Mouse (Mus musculus): ENCODE measurements around the gene Fbxl19. TPM values are rescaled to one million over a fixed set of nuclear protein-coding genes. Genes with fewer than 3 reads are reported as not detected.
A peak's percentile ranks its signal among the peaks of the same experiment; 100 is the strongest.

Fbxl19 gene
- polyA plus RNA-seq, 1 experiment from 2014 or later = 1.1 TPM

DNA sequence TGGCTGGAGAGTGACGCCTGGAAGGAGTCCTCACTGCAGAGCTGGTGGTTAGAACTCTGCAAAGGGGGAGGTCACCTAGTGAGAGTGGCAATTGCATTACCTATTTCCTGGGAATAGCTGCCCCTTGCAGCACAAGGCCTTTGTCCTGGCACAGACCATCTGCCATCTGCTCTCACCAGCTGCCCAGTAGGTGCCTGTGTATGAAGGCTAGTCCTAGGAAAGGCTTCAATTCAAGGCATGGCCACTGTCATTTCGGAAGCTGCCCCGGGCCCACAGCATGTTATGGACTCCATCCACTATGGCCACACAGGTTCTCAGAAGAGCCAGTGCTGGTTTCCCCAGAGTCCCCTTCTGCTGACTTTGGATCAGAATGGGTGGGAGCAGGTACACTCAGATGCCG is 54.2 kb downstream of the Fbxl19 start:
- Histone ChIP-seq H3K4me1 (replicated peaks; ENCODE audit: control insufficient read depth, insufficient read depth) (peaks cover 3% of the 10 kb centered on the region), H3K4me2 (replicated peaks; ENCODE audit: low read depth) (no peak overlapping the region), H3K27me3 (ENCODE audit: control insufficient read depth, insufficient read depth, low read length) (no peaks in the 10 kb centered on the region), H3K36me3 (ENCODE audit: control insufficient read depth, insufficient read depth, low read length) (peaks cover 22% of the 10 kb centered on the region), H3K27ac (replicated peaks) (no peak overlapping the region), H3K9me3 (ENCODE audit: control insufficient read depth, low read length) (no peaks in the 10 kb centered on the region), H3K9ac (ENCODE audit: low read length) (no peak overlapping the region), H3K4me3 (ENCODE audit: low read depth, low read length) (no peak overlapping the region)
- ATAC-seq (ENCODE audit: low FRiP score, low TSS enrichment) (no peak), DNase-seq (ENCODE audit: low spot score) (no peak)
- 87% methylated on average over 4 of the region's 4 CpGs for WGBS
- TF ChIP-seq CTCF (IDR thresholded peaks at IDR 0.05; ENCODE audit: low read depth) = no peak
- no peak for TF ChIP-seq EP300 (optimal IDR thresholded peaks at IDR 0.05)

DNA sequence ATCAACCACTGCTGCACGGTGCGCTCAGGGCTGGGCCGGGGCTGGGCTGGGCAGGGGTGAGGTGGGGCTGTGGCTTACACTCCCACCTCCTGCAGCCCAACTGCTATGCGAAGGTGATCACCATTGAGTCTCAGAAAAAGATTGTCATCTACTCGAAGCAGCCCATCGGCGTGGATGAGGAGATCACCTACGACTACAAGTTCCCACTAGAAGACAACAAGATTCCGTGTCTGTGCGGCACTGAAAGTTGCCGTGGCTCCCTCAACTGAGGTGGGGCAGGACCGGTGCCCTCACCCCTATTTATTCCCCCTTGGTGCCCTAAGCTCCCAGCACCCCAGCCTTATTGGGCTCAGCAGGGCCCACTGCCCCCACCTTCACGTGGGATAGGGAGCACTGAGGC is 54.9 kb downstream of the Fbxl19 start:
- no peak overlapping the region for H3K27ac ChIP-seq (replicated peaks)
- no peaks in the 10 kb centered on the region for H3K9me3 ChIP-seq (ENCODE audit: control insufficient read depth, low read length)
- TF ChIP-seq CTCF (IDR thresholded peaks at IDR 0.05; ENCODE audit: low read depth) = no peak
- TF ChIP-seq EP300 (optimal IDR thresholded peaks at IDR 0.05) = no peak
- DNase-seq (ENCODE audit: low spot score) = no peak
- peaks cover 3% of the 10 kb centered on the region for H3K4me1 ChIP-seq (replicated peaks; ENCODE audit: control insufficient read depth, insufficient read depth)
- no peaks in the 10 kb centered on the region for H3K27me3 ChIP-seq (ENCODE audit: control insufficient read depth, insufficient read depth, low read length)
- 89% methylated on average over 13 of the region's 13 CpGs for WGBS
- no peak overlapping the region for H3K9ac ChIP-seq (ENCODE audit: low read length)
- no peak overlapping the region for H3K4me2 ChIP-seq (replicated peaks; ENCODE audit: low read depth)
- no peak overlapping the region for H3K4me3 ChIP-seq (ENCODE audit: low read depth, low read length)
- no peak for ATAC-seq (ENCODE audit: low FRiP score, low TSS enrichment)
- peaks cover 22% of the 10 kb centered on the region for H3K36me3 ChIP-seq (ENCODE audit: control insufficient read depth, insufficient read depth, low read length)

DNA sequence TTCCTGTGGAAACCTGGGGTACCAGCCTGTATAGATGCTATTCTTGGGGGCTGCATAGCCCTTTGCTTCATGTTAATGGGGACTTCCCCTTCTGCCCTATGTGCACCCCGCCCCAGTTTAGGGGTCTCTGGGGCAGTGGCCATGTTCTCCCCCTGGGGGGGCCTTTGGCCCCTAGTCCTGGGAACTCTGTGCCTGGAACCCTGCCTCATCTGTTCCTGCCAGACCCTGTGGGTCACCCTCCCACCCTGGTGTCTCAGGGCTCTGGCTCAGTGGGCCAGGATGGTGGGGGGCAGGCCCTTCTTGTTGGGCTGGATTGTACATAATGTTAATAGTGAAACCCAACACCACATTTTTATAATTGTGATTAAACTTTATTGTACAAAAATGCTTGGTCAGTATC is 55.4 kb downstream of the Fbxl19 start:
- Histone ChIP-seq H3K9me3 (ENCODE audit: control insufficient read depth, low read length) (no peaks in the 10 kb centered on the region), H3K4me1 (replicated peaks; ENCODE audit: control insufficient read depth, insufficient read depth) (peaks cover 3% of the 10 kb centered on the region), H3K27ac (replicated peaks) (no peak overlapping the region), H3K9ac (ENCODE audit: low read length) (no peak overlapping the region), H3K27me3 (ENCODE audit: control insufficient read depth, insufficient read depth, low read length) (no peaks in the 10 kb centered on the region), H3K4me2 (replicated peaks; ENCODE audit: low read depth) (no peak overlapping the region), H3K36me3 (ENCODE audit: control insufficient read depth, insufficient read depth, low read length) (peaks cover 22% of the 10 kb centered on the region), H3K4me3 (ENCODE audit: low read depth, low read length) (no peak overlapping the region)
- DNase-seq (ENCODE audit: low spot score) (no peak), ATAC-seq (ENCODE audit: low FRiP score, low TSS enrichment) (no peak)
- 94% methylated on average over 1 of the region's 1 CpGs for WGBS
- TF ChIP-seq EP300 (optimal IDR thresholded peaks at IDR 0.05) = no peak
- TF ChIP-seq CTCF (IDR thresholded peaks at IDR 0.05; ENCODE audit: low read depth) = no peak

DNA sequence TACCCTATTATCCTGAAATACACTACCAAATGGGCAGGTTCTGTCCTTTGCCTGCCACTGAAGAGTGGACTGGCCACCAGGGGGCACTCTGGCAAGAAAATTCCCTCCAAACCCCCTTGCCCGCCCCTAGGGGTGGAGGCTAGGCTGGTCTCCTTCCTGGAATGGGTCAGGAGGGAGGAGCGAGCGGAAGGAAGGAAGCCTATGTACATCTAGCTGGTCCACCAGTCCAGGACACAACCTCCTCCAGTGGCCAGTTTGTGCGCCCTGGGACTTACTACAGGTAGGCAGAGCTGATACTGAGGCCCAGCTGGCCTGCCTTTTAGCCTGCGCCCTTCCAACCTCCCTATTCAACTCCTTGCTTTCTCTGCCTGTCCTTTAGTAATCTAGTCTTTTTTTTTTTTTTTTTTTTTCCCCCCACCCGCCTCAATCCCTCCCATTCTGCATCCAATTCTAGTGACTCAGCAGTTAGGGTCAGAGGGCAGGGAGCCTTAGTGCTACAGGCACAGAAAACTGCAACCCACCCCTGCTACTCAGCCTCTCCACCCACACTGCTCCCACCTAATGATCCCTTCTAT is 56.2 kb downstream of the Fbxl19 start, which contains the start of gene Hsd3b7:
Hsd3b7 (plus strand) TSS at position 170 of the 575 bp plus-strand sequence.
- peaks cover 20% of the 10 kb centered on the region for H3K36me3 ChIP-seq (ENCODE audit: control insufficient read depth, insufficient read depth, low read length)
- no peaks in the 10 kb centered on the region for H3K9me3 ChIP-seq (ENCODE audit: control insufficient read depth, low read length)
- H3K4me1 ChIP-seq (replicated peaks; ENCODE audit: control insufficient read depth, insufficient read depth) = peaks cover 3% of the 10 kb centered on the region
- 14% methylated on average over 6 of the region's 6 CpGs for WGBS
- ATAC-seq (ENCODE audit: low FRiP score, low TSS enrichment) = peak; percentile 91
- H3K27me3 ChIP-seq (ENCODE audit: control insufficient read depth, insufficient read depth, low read length) = no peaks in the 10 kb centered on the region
- H3K4me2 ChIP-seq (replicated peaks; ENCODE audit: low read depth) = peak within 1 kb of the TSS; percentile 51
- H3K9ac ChIP-seq (ENCODE audit: low read length) = peak within 1 kb of the TSS; percentile 52; the same call in 1 of the 2 replicates
- DNase-seq (ENCODE audit: low spot score) = peak; percentile 97
- H3K27ac ChIP-seq (replicated peaks) = peak within 1 kb of the TSS; percentile 77
- H3K4me3 ChIP-seq (ENCODE audit: low read depth, low read length) = peak within 1 kb of the TSS; percentile 33
- TF ChIP-seq EP300 (optimal IDR thresholded peaks at IDR 0.05) (no peak), CTCF (IDR thresholded peaks at IDR 0.05; ENCODE audit: low read depth) (peak; percentile 100)

DNA sequence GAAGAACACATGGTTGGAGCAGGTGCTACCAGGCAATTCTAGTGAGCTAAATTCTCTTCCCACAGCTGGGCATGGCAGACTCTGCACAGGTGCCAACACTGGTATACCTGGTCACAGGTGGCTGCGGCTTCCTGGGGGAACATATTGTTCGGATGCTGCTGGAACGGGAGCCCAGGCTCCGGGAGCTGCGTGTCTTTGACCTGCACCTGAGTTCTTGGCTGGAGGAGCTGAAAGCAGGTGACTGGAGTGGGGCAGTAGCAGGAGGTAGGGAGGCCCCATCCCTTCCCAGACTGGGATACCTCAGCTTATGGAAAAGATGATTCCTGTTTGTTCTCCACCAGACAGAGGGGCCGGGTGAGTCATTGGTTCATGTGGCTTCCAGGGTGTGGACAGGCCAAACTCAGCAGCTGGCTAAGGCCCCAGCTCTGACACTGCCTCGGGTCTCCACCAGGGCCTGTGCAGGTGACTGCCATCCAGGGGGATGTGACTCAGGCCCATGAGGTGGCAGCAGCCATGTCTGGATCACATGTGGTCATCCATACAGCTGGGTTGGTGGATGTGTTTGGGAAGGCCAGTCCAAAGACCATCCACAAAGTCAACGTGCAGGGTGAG is 56.8 kb downstream of the Fbxl19 start:
- H3K9ac ChIP-seq (ENCODE audit: low read length) = peak overlapping the region; percentile 52; the same call in 1 of the 2 replicates
- H3K9me3 ChIP-seq (ENCODE audit: control insufficient read depth, low read length) = no peaks in the 10 kb centered on the region
- no peaks in the 10 kb centered on the region for H3K27me3 ChIP-seq (ENCODE audit: control insufficient read depth, insufficient read depth, low read length)
- peak; percentile 57 for DNase-seq (ENCODE audit: low spot score)
- H3K4me3 ChIP-seq (ENCODE audit: low read depth, low read length) = peak overlapping the region; percentile 33; the same call in 1 of the 2 replicates
- H3K36me3 ChIP-seq (ENCODE audit: control insufficient read depth, insufficient read depth, low read length) = peaks cover 14% of the 10 kb centered on the region
- WGBS = 78% methylated on average over 8 of the region's 8 CpGs
- H3K4me2 ChIP-seq (replicated peaks; ENCODE audit: low read depth) = peak overlapping the region; percentile 51
- peak; percentile 18; the same call in 1 of the 2 replicates for TF ChIP-seq CTCF (IDR thresholded peaks at IDR 0.05; ENCODE audit: low read depth)
- no peak for TF ChIP-seq EP300 (optimal IDR thresholded peaks at IDR 0.05)
- H3K4me1 ChIP-seq (replicated peaks; ENCODE audit: control insufficient read depth, insufficient read depth) = peaks cover 3% of the 10 kb centered on the region
- peak overlapping the region; percentile 77 for H3K27ac ChIP-seq (replicated peaks)
- peak; percentile 43 for ATAC-seq (ENCODE audit: low FRiP score, low TSS enrichment)

DNA sequence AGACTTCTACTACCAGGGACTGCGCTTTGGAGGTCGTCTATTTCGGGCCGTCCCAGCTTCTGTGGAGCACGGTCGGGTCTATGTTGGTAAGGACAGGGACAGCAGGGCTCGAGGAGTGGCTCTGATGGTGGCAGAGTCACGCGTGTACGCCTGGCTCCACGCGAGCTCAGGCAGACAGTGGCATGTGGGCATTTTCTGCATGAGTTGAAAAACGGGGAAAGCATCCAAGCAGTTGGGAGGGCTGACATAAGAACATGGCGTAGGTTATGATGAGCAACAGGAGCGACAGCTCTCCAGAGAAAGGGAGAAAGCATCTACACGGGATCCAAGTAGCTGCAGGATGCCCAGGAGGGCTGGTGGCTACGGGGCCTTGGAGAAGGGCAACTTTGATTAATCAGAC is 58.0 kb downstream of the Fbxl19 start:
- DNase-seq (ENCODE audit: low spot score) (no peak), ATAC-seq (ENCODE audit: low FRiP score, low TSS enrichment) (no peak)
- Histone ChIP-seq H3K9ac (ENCODE audit: low read length) (no peak overlapping the region), H3K9me3 (ENCODE audit: control insufficient read depth, low read length) (no peaks in the 10 kb centered on the region), H3K36me3 (ENCODE audit: control insufficient read depth, insufficient read depth, low read length) (0 out of 2 replicates have a peak, but pooled peaks cover 8% of the 10 kb centered on the region), H3K4me3 (ENCODE audit: low read depth, low read length) (no peak overlapping the region), H3K4me2 (replicated peaks; ENCODE audit: low read depth) (no peak overlapping the region), H3K4me1 (replicated peaks; ENCODE audit: control insufficient read depth, insufficient read depth) (peaks cover 3% of the 10 kb centered on the region), H3K27ac (replicated peaks) (no peak overlapping the region), H3K27me3 (ENCODE audit: control insufficient read depth, insufficient read depth, low read length) (no peaks in the 10 kb centered on the region)
- 92% methylated on average over 17 of the region's 17 CpGs for WGBS
- TF ChIP-seq EP300 (optimal IDR thresholded peaks at IDR 0.05) (no peak), CTCF (IDR thresholded peaks at IDR 0.05; ENCODE audit: low read depth) (no peak)
